Mouse (Mus musculus) urinary bladder, adult 2 months (tissue): Measurements from ENCODE around the gene Tmem253. TPM values are rescaled to one million over a fixed set of nuclear protein-coding genes. Genes with fewer than 3 reads are reported as not detected.

Source experiments
- DNase-seq: peaks from one replicate; pipeline ENCODE4 v3.0.0; 2022; ENCODE audit warnings: low spot score
- polyA plus RNA-seq: library from polyadenylated mRNA; depleted of rRNA; stranded (reverse); fragments of >200 nt; gene quantifications from 2 replicates; pipeline ENCODE4 v1.2.3, GENCODE M21; 2012

Tmem253 gene
- polyA plus RNA-seq, 1 experiment: 1.1 TPM

DNA sequence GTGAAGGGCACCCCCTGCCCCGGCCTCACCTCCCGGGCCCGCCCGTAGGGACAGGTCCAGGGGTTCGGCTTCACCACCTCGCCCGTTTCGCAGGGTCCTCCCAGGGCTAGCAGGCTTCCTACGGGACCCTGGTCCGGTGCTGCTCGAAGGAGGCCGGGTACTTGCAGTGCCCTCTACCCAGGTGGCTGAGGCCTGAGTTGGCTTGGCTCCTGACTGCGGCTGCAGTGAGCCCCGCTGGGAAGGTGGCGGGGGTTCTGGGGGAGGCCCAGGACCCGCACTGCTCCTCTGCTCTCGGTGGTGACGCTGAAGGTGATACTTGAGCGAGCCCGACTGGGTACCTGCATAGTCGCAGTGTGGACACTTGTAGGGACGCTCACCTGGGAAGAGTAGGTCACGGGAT, 8.7 kb upstream of the Tmem253 start:
- no peak for DNase-seq

DNA sequence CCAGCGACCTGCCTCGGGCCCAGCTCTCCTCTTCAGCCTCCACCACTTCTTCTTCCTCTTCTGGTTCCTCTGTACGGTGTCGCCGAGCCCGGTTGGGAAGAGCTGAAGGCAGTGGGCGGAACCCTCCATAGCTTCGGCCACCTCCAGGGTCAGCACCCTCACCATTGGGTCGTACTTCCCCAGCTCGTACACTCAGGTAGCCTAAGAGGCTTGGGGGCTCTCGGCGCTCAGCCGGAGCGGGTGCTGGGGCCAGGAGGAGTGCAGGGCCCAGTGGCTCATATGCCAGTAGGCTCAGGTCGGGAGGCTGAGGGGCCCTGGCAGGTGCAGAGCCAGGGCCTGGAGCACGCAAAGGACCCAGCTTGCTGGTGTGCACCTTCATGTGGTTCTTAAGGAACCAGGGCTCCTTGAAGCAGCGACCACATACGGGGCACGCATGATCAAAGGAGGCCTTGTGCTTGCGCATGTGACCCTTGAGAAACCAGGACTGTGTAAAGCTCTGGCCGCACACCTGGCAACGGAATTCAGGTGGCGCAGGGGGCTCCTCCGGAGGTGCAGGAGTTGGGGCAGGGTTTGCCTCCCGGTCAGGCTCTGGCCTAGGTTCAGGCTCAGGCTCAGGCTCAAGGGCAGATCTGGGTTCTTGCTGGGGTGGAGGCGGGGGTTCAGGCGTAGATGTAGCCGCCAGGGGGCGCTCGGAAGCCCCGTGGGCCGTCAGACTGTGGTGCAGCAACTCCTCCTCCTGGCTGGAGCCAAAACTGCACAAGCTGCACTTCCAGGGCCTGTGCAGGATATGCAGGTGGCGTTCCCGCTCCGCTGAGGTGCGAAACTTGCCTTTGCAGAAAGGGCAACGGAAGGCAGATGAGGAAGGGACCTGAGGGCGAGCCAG, 6.9 kb upstream of the Tmem253 start:
- DNase-seq: peak; percentile 87

DNA sequence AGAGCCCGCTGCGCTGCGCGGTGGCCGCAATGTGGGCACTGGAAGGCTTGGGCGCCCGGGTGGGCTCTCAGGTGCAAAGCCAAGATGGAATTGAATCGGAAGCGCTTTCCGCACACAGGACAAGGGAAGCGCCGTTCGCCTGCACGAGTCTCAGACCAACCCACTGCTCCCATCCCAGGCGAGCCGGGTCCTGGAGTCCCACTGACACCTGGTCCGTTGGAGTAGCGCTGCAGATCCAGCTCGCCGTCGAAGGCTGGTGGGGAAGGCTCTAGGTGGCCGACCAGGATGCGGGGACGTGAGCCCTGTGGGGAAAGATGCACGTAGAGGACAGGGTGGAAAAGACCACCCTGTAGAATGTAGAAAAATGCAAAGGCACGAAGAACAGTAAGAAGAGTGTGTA, 6.1 kb upstream of the Tmem253 start:
- DNase-seq: no peak

DNA sequence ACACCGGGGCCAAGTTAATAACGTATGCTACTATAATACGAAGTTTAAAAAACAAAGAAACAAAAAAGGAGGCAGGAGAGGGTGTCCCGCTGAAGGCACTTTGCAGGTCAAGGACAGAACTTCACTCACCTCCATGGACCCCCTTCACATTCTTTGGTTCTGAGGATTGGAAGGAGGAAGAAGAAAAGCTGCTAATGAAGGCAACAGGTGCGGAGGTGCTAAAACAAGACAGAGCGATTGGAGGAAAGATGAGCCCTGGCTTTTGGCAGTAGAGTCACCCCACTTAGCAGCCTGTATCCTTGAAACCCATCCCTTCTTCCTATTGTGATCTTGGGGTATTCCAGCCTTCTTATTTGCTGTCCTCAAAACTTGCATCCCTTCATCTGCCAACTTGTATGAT, 5.6 kb upstream of the Tmem253 start:
- DNase-seq: no peak

DNA sequence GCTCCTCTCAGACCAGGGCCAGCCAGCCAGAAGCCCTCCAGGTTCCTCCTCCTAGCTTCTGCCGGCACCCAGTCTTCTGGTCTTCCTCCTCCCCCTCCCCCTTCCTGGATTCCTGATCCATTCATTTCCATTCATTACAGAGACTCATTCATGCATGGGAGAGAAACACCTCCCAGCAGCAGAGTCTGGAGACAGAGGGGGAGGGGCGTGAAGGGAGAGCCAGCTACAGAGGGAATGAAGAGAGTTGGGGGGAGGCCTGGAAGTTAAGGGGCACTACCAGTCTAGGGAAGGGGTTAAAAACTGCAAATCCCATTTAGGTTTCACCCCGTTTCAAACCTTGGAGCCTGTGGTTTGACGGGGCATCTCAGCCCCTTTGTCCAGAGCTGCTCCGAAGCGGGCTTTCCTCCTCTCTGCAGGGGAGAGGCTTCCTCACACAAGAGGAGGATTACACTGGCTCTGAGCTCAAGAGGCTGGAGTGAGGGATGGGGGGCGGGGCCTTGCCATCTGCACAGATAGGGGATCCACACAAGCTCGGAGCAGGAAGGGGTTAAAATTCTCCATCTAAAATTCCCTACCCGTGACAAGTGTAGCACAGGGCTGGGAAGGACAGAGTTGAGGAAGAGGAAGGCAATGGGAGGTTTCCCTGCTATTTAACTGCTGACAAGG, 4.9 kb upstream of the Tmem253 start:
- no peak for DNase-seq

DNA sequence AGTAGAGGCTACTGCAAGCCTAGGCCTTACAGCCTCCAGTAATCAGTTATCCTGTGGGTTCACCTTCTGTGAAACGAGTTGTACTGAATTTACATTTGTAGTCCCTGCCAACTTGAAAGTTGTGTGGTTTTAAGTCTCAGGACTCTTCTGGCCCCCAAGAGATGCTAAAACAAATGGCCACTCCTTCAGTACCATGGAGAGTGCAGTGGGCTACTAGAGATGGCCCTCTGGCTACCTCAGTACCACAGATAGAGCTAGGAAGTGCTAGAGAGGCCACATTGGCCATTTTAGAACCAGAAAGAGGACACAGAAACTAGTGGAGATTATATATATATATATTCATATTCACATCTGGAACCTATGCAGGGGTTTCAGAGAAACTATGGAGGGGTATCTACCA, 3.8 kb upstream of the Tmem253 start:
- no peak for DNase-seq

DNA sequence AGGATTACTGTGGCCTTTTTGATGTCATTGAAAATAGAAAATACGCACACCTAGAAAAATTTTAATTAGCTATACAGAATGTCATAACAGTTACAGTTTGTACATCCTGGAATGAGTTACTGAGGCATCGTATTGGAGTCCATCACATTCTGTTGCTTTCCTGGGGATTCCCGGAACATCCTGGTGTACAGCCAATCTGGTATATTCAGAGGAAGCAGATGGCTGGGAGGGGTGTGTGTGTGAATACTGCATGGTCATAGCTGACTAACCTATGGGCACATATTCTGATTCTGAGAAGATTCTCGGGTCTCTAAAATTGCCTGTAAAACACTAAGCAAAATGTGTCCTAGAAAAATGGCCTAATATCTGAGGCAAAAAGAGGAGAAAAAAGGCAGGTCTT, 3.4 kb upstream of the Tmem253 start:
- no peak for DNase-seq

DNA sequence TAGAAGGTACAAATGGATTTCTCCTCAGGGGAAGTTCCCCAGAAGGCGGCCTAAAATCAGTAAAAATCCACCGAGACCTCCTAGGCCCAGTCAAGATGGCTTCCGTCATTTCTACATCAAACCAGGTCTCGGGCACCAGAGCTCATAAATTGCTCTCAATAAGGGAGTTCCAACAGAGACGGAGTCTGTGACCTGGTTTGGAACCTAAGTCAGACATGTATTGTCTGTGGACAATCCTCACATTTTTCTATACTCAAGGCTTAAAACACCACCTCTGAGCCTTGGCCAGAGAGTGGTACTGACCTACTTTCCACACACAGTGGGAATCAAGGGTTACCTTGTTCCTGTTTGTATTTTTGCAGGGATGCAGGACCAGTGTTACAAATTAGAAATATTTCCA, 2.9 kb upstream of the Tmem253 start:
- DNase-seq: no peak

DNA sequence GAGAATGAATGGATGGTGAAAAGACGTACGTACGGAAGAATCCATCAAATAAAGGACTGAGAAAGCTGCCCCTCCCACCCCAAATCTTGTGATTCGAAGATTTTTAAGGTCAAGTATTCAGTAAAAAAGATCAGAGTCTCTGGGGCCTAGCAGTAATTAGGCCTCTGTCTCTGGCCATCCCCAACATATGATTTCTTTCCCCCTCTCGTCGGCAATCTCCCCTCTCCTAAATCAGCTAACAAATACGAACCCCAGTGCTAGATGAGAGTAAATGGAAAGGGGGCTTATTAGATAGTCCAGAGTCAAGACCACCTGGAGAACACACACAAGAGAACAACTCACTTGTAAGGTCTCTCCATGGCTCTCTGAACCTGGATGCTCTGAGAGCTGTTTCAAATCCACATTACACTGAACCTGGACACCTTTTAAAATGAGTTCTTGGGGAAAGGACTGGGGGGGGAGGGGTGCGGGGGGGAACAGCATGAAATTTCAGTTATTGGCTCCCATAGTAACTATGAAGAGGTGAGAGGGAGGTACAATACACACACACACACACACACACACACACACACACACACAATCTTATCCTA, 2.3 kb upstream of the Tmem253 start:
- no peak for DNase-seq

DNA sequence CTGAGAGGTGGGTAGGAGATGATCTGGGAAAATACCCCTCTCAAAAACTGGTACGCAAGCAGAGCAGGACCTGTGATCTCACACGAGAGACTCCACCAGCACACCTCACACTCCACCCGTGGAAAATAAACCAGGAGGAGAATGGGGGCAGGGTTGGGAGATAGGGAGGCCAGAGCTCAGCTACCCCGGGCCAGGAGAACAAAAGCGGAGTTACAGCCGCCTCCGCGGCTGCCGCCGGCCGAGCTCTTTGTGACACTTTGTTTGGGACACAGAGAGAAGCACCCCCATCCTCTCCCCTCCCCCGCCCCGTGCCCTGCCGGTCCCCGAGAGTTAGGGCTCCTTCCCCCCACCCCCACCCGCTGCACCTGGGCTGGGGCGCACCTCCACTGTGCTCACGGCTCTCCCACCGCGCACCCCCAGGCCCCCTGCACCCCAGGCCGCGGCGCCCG, 1.7 kb upstream of the Tmem253 start:
- DNase-seq: no peak

DNA sequence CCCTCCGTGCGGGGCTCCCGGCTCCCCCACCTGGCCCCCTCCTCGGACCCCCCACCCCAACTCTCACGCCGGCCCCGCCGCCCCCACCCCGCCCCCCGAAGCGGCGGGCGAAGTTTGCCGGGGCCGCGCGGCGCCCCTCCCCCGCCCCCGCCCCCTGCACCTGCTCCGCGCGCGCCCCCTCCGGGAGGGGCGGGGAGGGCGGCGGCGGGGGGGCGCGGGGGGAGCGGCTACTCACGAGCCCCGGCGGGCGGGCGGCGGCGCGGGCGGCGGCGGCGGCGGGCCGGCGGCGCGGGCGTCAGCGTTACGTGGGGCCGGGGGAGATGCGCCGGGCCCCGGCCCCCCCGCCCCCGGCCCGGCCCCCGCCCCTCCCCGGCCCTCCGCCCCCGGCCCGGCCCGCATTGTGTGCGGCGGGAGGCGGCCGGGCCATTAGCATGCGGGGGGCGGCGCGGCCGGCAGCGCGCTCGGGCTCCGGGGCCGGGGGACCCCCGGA, 1.1 kb upstream of the Tmem253 start:
- DNase-seq: no peak

DNA sequence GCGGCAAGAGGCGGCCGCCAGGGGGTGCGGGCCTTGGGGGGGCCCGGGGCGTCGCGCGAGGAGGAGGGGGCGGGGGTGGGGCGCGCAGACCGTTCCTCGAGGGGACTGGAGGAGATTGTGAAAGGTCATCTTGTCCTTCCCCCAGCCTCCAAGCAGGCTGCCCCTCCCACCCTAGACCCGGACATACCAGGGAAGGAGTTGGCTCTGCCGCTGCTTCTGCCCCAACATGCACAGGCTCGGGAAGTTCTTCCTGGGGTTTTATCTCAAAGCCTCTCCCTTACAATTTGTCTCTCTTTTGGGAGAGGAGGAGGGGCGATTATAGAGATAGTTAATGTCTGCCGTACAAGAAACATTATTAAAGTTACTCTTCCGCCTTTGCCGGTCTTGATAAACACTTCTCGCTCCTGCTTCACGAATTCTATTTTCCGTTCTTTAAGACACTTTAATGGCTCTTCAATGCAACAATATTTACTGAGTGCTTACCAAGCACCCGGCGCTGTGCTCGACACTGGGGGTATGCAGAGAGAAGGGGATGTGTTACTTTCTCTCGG, 622 bp upstream of the Tmem253 start:
- no peak for DNase-seq

DNA sequence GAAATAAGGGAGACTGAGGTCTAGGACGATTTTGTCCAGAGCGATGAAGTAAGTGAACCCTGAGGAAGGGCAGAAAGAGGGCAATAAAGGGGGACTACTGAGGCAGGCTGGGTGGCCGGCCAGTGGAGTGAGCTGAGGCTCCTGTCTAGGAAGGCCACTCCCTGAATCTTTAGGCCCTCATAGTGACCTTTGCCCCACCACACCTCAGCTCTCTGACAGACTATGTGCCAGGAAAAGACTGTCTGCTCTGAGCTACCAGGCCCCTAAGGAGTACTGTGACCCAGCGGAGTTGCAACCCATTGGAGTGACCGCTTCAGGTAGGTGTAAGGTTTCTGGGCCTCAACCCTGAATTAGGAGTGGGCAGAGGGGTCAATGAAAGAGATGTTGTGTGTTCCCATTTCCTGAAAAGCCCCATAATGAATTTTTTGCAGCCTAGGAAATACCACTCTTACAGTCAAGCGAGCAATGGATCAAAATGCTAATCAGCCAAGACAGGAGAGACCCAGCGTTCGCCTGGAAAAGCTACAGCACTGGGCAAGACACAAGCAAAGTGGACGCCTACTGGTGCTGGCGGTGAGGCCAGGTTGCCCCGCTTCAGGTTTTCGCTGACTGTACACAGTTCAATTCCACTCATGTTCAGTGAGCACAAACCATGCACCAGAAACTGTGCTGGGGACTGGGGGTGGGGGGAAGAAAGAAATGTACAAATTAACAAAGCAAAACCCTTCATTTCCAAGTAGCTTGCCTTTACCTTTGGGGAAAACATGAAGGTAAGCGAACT, 1.4 kb downstream of the Tmem253 start:
- no peak for DNase-seq

DNA sequence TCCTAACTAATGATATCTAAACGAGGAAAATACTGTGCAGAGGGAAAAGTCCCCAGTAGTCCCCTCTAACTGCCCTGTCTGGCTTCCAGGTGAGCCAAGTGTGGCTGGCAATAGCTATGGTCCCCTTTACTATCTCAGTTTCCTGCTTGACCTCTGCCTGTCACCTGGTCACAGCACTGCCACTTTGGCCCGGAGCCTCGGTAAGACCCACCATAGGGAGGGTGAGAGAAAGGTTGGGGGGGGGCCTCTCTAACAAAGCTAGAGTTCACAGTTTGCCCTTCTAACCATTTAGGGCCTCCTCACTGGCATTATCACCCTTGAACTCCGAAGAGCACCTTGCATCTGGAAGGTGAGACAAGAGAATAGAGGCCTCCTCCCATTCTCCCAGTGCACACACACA, 2.2 kb downstream of the Tmem253 start:
- DNase-seq: no peak

DNA sequence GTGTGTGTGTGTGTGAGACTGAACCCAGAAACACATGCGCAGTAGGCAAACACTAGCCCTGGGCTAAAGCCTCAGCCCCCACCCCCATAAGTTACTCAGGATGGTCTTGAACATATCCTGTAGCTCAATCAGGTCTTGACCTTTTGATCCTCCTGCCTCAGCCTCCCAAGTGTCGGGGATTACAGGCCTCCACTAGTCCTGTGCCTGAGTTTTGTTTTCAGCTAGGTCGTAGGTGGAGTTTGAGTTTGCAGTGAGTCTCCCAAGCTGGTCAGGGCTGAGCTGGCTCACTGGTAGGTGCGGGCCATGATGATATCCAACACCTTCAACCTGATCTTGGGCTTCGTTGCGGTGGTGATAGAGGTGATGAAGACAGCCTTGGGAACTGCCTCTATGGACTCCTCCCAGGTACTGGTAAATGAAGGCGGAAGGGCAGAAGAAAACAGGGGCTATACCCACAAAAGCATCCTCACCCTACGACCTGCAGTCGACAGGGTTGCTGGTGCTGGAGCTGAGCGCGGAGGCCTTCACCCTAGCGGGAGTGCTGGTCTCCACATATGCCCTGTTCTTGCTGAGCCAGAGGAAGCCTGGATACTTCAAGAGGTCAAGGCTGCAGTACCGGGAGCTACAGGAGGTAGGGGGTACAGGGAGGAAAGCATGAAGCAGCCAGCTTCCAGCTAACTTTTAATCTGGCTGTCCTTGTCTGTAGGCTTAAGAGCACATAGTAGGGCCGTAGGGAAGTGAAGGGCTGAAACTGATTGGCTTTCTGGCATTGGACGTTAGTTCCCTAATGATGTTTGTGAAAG, 3.0 kb downstream of the Tmem253 start:
- no peak for DNase-seq

DNA sequence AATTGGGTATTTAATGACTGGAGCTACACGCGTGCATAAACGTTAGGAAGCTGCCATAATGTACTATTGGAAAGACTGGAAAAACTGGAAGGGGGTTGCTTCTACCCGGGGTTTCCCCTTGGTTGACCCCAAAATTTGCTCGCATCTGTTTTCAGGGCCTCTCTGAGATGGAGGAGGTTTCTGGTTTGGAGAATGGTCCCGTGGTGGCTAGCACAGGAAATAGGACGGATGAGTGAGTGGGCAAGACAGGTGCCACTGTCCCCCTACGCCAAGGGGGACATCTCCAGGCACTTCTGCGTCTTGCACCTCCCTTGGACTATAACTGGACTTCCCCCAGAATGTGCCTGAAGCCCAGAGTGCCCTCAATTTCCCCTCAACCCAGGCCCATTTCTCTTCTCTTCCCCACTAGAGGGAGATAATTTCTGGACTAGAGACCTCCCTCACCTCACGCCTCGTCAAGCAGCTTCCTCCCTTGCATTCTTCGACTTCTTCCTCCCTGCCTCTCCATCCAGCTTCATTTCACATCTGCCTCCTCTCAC, 3.7 kb downstream of the Tmem253 start:
- DNase-seq: no peak

DNA sequence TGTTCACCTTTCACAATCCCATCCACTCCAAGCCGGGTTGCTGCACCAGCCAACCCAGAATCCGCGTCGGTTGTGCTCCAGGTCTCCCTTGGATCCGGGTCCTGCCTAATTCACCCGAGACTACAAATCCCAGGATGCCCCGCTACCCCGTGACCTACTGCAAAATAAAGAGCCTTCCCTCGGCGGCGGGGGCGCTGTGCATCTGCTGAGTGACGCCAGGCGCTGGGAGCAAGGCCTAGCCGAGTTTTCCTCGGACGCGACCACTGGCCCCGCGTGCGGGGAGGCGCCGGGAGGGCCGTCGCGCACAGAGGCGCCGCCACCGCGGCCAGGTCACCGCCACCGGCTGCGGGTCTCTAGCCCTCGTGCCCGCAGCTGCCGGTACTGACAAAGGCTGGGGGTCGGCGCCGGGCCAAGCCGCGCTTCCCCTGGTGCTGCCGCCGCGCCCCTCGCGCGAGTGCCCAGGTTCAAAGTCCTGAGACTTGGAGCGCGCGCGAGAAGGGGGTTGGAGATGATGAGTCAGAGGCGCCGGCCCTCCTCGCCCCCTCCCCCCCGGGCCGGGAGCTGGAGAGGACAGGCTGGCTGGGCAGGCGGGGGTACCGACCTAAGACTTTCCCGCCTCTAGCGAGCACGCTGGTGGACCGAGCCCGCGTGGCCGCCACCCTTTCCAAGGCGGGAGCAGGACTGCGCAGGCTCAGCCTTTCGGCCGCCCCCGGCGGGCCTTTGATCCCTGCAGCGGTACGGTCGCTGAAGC, 4.3 kb downstream of the Tmem253 start:
- peak; percentile 97 for DNase-seq

DNA sequence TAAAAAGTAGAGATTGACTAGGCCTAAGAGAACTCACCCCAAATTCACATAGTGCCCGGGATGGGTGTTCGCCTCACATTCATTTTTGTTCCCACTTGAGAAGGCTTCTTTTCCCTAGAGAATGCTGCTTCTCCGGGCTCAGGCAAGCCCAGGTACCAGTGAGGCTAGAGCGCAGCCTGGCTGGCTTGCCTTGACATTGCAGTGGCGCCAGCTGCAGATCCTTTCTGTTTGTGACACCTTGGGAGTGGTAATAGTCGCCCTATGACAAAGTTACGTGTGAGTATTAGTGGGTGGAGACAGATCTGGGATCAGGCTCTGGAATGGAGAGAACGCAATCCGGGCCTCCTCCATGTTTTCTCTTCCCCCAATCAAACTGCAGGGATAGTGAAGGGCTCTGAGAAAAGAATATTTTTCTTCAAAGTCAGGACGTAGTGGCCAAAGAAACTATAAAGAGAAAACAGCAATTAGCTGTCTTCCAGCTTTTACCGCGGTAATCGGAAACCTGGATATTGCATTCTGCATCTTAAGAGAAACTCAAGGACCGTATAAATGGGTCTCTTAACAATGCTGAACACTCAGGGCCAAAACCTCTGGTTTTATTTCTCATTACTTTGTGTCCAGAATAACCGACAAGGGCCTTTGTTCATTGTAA, 5.2 kb downstream of the Tmem253 start, which contains the start of gene Zfp219:
TSS of gene Zfp219 (minus strand) at position 248 of the 652 bp plus-strand sequence.
- DNase-seq: no peak

DNA sequence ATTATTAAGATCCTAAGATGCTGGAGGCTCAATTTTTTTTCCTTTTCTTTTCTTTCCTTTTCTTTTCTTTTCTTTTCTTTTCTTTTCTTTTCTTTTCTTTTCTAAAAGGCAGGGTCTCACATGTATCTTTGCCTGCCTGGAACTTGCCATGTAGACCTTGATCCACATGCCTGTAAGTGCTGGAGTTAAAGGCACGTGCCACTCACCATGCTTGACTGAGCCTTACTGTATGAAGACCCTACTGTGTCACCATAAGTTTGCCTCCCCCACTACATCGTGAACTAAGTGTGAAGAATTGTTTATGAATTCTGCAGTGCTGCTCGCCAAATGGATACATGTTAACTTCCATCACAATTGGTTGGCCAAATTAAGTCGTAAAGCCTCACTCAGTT, 5.7 kb downstream of the Tmem253 start:
- no peak for DNase-seq
